Mouse (Mus musculus): ENCODE results near the gene Tbc1d23. TPM values are rescaled to one million over a fixed set of nuclear protein-coding genes. Genes with fewer than 3 reads are reported as not detected.
A peak's percentile ranks its signal among the peaks of the same experiment; 100 is the strongest.

Gene Tbc1d23
- polyA plus RNA-seq, 1 experiment from 2014 or later: 34.5 TPM

GRCm38 (mm10) chr16:57259356-57260083 lies 28.2 kb upstream of the Tbc1d23 start:
- no peak overlapping the region for H3K4me2 ChIP-seq (ENCODE audit: low read depth, low read length)
- no peak overlapping the region for H3K4me3 ChIP-seq (ENCODE audit: low read depth, low read length)
- ATAC-seq (ENCODE audit: low read depth) (no peak), DNase-seq (ENCODE audit: low spot score) (no peak)
- no peak overlapping the region for H3K9ac ChIP-seq (ENCODE audit: low read depth, low read length)
- no peaks in the 10 kb centered on the region for H3K27me3 ChIP-seq (replicated peaks; ENCODE audit: control insufficient read depth, insufficient read depth, low read length)
- no peak overlapping the region for H3K27ac ChIP-seq (replicated peaks; ENCODE audit: low read depth, low read length)
- no peaks in the 10 kb centered on the region for H3K36me3 ChIP-seq (ENCODE audit: control insufficient read depth, insufficient read depth, low read length)
- peaks cover 2% of the 10 kb centered on the region; the same call in 1 of the 2 replicates for H3K9me3 ChIP-seq (ENCODE audit: control insufficient read depth, low read length)
- 85% methylated on average over 13 of the region's 13 CpGs for WGBS
- no peaks in the 10 kb centered on the region for H3K4me1 ChIP-seq (ENCODE audit: control insufficient read depth, insufficient read depth, low read length)

- no peak overlapping the region for H3K9ac ChIP-seq (ENCODE audit: low read depth, low read length)
- no peaks in the 10 kb centered on the region for H3K36me3 ChIP-seq (ENCODE audit: control insufficient read depth, insufficient read depth, low read length)
- no peak for ATAC-seq (ENCODE audit: low read depth)
- no peak overlapping the region for H3K4me2 ChIP-seq (ENCODE audit: low read depth, low read length)
- 48% methylated on average over 7 of the region's 7 CpGs for WGBS
- DNase-seq (ENCODE audit: low spot score): peak; percentile 77
- no peaks in the 10 kb centered on the region for H3K27me3 ChIP-seq (replicated peaks; ENCODE audit: control insufficient read depth, insufficient read depth, low read length)
- H3K4me1 ChIP-seq (ENCODE audit: control insufficient read depth, insufficient read depth, low read length): no peaks in the 10 kb centered on the region
- no peak overlapping the region for H3K4me3 ChIP-seq (ENCODE audit: low read depth, low read length)
- no peak overlapping the region for H3K27ac ChIP-seq (replicated peaks; ENCODE audit: low read depth, low read length)
- 0 out of 2 replicates have a peak, but pooled peaks cover 6% of the 10 kb centered on the region for H3K9me3 ChIP-seq (ENCODE audit: control insufficient read depth, low read length)
These were observed 20.5 kb upstream of the Tbc1d23 start for GRCm38 (mm10) chr16:57251589-57252421.

DNA sequence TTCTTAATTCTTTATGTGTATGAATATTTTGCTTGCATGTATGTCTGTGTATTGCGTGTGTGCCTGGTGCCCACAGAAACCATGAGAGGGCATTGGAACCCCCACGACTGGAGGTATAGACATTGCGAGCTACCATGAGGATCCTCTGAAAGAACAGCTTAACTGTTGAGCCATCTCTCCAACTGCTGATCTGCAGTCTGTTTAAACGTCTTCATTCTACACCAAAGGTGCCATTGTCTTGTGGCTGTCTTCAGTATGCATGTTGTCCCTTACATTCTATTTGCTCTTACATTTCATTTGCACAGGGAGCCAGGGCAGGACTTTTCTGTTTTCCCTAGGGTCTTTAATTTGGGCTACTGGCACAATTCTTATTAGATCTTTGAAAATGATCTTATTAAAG lies 19.7 kb upstream of the Tbc1d23 start:
- Histone ChIP-seq H3K27ac (replicated peaks; ENCODE audit: low read depth, low read length) (no peak overlapping the region), H3K4me2 (ENCODE audit: low read depth, low read length) (no peak overlapping the region)

DNA sequence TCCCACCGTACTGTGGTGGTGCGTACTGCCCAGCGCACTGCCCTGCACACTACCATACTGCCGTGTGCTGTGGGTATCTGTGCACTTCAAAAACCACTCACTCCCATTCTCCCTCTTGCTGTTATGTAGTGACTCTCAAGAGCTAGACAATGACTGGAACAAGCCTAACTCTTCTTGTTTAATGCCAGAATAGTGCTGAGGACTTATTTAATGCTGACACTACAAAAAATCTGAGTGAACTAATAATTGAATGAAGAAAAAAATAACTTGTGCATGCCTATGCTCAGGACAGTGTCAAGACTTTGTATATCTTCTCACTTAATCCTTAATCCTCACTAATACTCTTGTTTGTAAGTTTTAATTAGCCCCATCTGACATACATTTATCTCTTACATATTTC lies 16.2 kb upstream of the Tbc1d23 start:
- Histone ChIP-seq H3K27ac (replicated peaks; ENCODE audit: low read depth, low read length) (no peak overlapping the region), H3K4me3 (ENCODE audit: low read depth, low read length) (no peak overlapping the region), H3K4me1 (ENCODE audit: control insufficient read depth, insufficient read depth, low read length) (peaks cover 5% of the 10 kb centered on the region; the same call in 1 of the 2 replicates), H3K9ac (ENCODE audit: low read depth, low read length) (no peak overlapping the region), H3K36me3 (ENCODE audit: control insufficient read depth, insufficient read depth, low read length) (no peaks in the 10 kb centered on the region), H3K4me2 (ENCODE audit: low read depth, low read length) (no peak overlapping the region), H3K9me3 (ENCODE audit: control insufficient read depth, low read length) (0 out of 2 replicates have a peak, but pooled peaks cover 6% of the 10 kb centered on the region), H3K27me3 (replicated peaks; ENCODE audit: control insufficient read depth, insufficient read depth, low read length) (no peaks in the 10 kb centered on the region)
- DNase-seq (ENCODE audit: low spot score) (no peak), ATAC-seq (ENCODE audit: low read depth) (no peak)
- WGBS: 94% methylated on average over 4 of the region's 4 CpGs

More for the DNA sequence above, 19.7 kb upstream of the Tbc1d23 start:
- no peaks in the 10 kb centered on the region for H3K27me3 ChIP-seq (replicated peaks; ENCODE audit: control insufficient read depth, insufficient read depth, low read length)
- no peak overlapping the region for H3K4me3 ChIP-seq (ENCODE audit: low read depth, low read length)
- ATAC-seq (ENCODE audit: low read depth): no peak
- no peak overlapping the region for H3K9ac ChIP-seq (ENCODE audit: low read depth, low read length)
- WGBS: 88% methylated on average over 4 of the region's 4 CpGs
- H3K36me3 ChIP-seq (ENCODE audit: control insufficient read depth, insufficient read depth, low read length): no peaks in the 10 kb centered on the region
- H3K9me3 ChIP-seq (ENCODE audit: control insufficient read depth, low read length): 0 out of 2 replicates have a peak, but pooled peaks cover 6% of the 10 kb centered on the region
- no peak for DNase-seq (ENCODE audit: low spot score)
- no peaks in the 10 kb centered on the region for H3K4me1 ChIP-seq (ENCODE audit: control insufficient read depth, insufficient read depth, low read length)

- no peak for DNase-seq (ENCODE audit: low spot score)
- H3K9ac ChIP-seq (ENCODE audit: low read depth, low read length): no peak overlapping the region
- H3K4me1 ChIP-seq (ENCODE audit: control insufficient read depth, insufficient read depth, low read length): peaks cover 5% of the 10 kb centered on the region; the same call in 1 of the 2 replicates
- no peak overlapping the region for H3K4me3 ChIP-seq (ENCODE audit: low read depth, low read length)
- no peak overlapping the region for H3K27ac ChIP-seq (replicated peaks; ENCODE audit: low read depth, low read length)
- no peaks in the 10 kb centered on the region for H3K36me3 ChIP-seq (ENCODE audit: control insufficient read depth, insufficient read depth, low read length)
- ATAC-seq (ENCODE audit: low read depth): no peak
- 0 out of 2 replicates have a peak, but pooled peaks cover 6% of the 10 kb centered on the region for H3K9me3 ChIP-seq (ENCODE audit: control insufficient read depth, low read length)
- H3K27me3 ChIP-seq (replicated peaks; ENCODE audit: control insufficient read depth, insufficient read depth, low read length): no peaks in the 10 kb centered on the region
- H3K4me2 ChIP-seq (ENCODE audit: low read depth, low read length): no peak overlapping the region
- WGBS: 89% methylated on average over 3 of the region's 3 CpGs
These were observed 15.3 kb upstream of the Tbc1d23 start for GRCm38 (mm10) chr16:57246596-57246995.

DNA sequence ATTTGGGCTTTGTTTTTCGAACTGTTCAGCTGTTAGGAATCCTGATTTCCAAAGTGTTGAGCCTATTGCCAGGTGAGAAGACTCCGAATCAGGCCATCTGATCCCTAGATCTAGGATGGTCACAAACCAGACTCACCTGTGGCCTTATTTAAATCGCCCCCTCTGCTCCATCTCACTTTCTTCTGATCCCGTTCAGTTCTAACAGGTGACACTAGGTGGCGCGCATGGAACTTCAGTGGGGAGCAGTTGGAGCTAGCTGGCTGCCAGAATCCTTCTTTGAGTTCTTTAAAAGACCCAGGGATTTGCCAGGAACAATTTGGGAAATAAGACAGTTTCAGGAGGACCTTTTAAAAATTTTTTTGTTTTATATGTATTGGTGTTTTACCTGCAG lies 12.5 kb upstream of the Tbc1d23 start:
- H3K9me3 ChIP-seq (ENCODE audit: control insufficient read depth, low read length): no peaks in the 10 kb centered on the region
- peaks cover 5% of the 10 kb centered on the region; the same call in 1 of the 2 replicates for H3K4me1 ChIP-seq (ENCODE audit: control insufficient read depth, insufficient read depth, low read length)
- WGBS: 8% methylated on average over 6 of the region's 6 CpGs
- ATAC-seq (ENCODE audit: low read depth) (peak; percentile 72; the same call in 1 of the 2 replicates), DNase-seq (ENCODE audit: low spot score) (peak; percentile 92)
- H3K27ac ChIP-seq (replicated peaks; ENCODE audit: low read depth, low read length): no peak overlapping the region; the same call in 1 of the 2 replicates
- no peak overlapping the region; the same call in 1 of the 2 replicates for H3K4me2 ChIP-seq (ENCODE audit: low read depth, low read length)
- H3K27me3 ChIP-seq (replicated peaks; ENCODE audit: control insufficient read depth, insufficient read depth, low read length): no peaks in the 10 kb centered on the region
- H3K36me3 ChIP-seq (ENCODE audit: control insufficient read depth, insufficient read depth, low read length): no peaks in the 10 kb centered on the region
- no peak overlapping the region for H3K9ac ChIP-seq (ENCODE audit: low read depth, low read length)
- no peak overlapping the region for H3K4me3 ChIP-seq (ENCODE audit: low read depth, low read length)

GRCm38 (mm10) chr16:57243205-57243857 lies 12.0 kb upstream of the Tbc1d23 start:
- H3K4me3 ChIP-seq (ENCODE audit: low read depth, low read length): no peak overlapping the region
- no peaks in the 10 kb centered on the region for H3K9me3 ChIP-seq (ENCODE audit: control insufficient read depth, low read length)
- DNase-seq (ENCODE audit: low spot score) (peak; percentile 78), ATAC-seq (ENCODE audit: low read depth) (peak; percentile 66)
- no peak overlapping the region; the same call in 1 of the 2 replicates for H3K4me2 ChIP-seq (ENCODE audit: low read depth, low read length)
- H3K4me1 ChIP-seq (ENCODE audit: control insufficient read depth, insufficient read depth, low read length): peaks cover 5% of the 10 kb centered on the region; the same call in 1 of the 2 replicates
- no peak overlapping the region for H3K9ac ChIP-seq (ENCODE audit: low read depth, low read length)
- WGBS: 25% methylated on average over 10 of the region's 10 CpGs
- H3K36me3 ChIP-seq (ENCODE audit: control insufficient read depth, insufficient read depth, low read length): no peaks in the 10 kb centered on the region
- H3K27me3 ChIP-seq (replicated peaks; ENCODE audit: control insufficient read depth, insufficient read depth, low read length): no peaks in the 10 kb centered on the region
- H3K27ac ChIP-seq (replicated peaks; ENCODE audit: low read depth, low read length): no peak overlapping the region; the same call in 1 of the 2 replicates

- no peak overlapping the region for H3K9ac ChIP-seq (ENCODE audit: low read depth, low read length)
- peaks cover 5% of the 10 kb centered on the region; the same call in 1 of the 2 replicates for H3K4me1 ChIP-seq (ENCODE audit: control insufficient read depth, insufficient read depth, low read length)
- no peaks in the 10 kb centered on the region for H3K27me3 ChIP-seq (replicated peaks; ENCODE audit: control insufficient read depth, insufficient read depth, low read length)
- no peak overlapping the region for H3K27ac ChIP-seq (replicated peaks; ENCODE audit: low read depth, low read length)
- no peak overlapping the region for H3K4me2 ChIP-seq (ENCODE audit: low read depth, low read length)
- WGBS: 53% methylated on average over 5 of the region's 5 CpGs
- no peaks in the 10 kb centered on the region for H3K9me3 ChIP-seq (ENCODE audit: control insufficient read depth, low read length)
- ATAC-seq (ENCODE audit: low read depth) (no peak), DNase-seq (ENCODE audit: low spot score) (no peak)
- no peaks in the 10 kb centered on the region for H3K36me3 ChIP-seq (ENCODE audit: control insufficient read depth, insufficient read depth, low read length)
- no peak overlapping the region for H3K4me3 ChIP-seq (ENCODE audit: low read depth, low read length)
These were observed 11.5 kb upstream of the Tbc1d23 start for GRCm38 (mm10) chr16:57242857-57243204.

Measured in embryonic facial prominence, embryonic 14.5 days (tissue).